Mouse (Mus musculus) CH12F3 (cell line): ENCODE measurements around the gene Tpcn1.

Experiments used
- in situ Hi-C: fragments of 300-500 bp; cut with MboI; formaldehyde crosslinking; loops from 2 replicates; pipeline ENCODE4 v1.14.3; 2020; ENCODE audit warnings: low sequenced_read_pairs

Gene Tpcn1

DNA sequence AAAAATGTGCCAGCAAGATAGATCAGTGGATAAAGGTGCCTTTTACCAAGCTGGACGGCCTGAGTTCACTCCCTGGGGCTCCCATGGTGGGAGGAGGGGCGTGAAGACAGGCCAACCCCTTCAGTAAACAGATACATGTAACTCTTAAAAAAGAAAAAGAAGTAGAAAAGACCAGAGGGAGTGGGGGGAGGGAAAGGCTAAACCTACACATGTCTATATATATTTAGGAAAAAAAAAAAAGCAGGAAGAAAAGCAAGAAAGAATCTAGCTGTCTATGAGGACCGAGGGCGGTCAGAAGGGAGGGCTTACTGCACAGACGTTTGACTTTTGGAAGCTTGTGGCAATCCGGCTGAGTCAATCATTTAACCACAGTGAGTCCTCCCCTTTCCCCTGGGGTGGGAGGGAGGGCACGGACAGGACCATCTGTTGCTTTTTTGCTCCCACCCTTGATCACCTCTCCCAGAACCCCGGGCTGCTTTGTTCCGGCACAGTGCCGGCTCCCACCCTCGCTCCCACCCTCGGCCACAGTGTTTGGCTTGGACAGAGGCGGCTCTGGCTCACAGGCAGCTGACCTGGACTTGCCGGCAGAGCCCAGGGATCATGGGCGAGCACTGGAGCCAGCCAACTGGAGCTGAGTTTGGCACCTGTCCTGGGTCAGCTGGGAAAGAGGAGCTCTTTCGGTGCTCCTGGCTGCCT lies 27.7 kb downstream of the Tpcn1 start:
- in situ Hi-C loops = no loop called here

DNA sequence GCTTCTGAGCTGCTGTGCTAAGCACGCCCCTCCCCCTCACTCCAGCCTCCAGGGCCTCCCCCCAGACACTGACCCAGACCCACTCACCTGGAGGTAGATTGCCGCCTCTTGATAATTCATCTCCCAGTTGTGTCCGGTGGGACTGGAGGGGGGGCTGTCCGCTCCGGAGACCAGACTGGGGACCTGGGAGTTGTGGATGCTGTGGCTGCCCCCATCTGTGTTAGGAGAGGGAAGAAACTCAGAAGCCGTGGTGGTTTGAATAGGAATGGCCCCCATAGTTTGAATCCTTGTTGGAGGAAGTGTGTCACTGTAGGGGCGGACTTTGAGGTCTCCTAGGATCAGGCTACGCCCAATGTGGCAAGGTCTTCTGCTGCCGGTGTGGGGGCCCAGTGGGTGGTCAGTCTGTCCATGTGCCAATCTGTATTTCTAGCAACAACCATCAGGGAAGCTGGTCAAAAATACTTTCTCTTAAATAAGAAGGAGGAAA lies 28.3 kb downstream of the Tpcn1 start:
- in situ Hi-C loops = no loop called here

DNA sequence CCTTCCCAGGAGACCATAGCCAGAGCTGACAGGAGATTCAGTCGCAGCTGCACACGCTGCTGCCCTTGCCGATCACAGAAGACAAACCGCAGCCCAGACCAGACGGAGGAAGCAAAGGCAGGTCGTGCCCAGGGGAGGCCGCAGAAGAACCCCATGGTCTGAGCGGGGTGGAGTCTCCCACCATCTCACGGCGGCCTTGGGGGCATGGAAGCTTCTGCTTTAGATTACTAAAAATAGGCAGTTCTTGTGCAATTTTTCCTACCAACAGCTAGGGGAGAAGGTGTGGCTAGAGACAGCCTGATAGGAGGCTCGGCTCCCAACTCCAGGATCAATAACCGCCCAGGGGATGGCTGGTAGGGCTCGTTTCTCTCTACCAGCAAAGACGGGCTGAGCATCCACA lies 29.7 kb downstream of the Tpcn1 start:
- in situ Hi-C loops = no loop called here

DNA sequence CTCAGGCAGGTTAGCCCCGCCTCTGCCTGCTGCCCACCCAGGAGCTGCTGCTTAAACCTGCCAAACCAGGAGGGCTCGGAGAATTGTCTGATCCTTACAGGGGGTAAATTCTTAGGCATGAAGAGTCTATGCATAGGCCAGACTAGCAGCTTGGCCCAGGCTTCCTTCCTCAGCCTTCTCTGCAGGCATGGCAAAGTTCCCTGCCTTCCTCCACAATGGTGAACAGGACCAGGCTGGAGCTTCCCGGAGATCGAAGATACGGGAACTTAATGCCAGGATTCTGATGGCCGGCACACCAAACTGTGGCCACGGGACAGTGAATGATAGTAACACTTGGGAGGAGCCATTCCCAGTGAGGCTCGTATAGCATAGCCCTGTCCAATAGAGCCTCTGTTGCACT lies 30.4 kb downstream of the Tpcn1 start:
- in situ Hi-C loops = no loop called here

DNA sequence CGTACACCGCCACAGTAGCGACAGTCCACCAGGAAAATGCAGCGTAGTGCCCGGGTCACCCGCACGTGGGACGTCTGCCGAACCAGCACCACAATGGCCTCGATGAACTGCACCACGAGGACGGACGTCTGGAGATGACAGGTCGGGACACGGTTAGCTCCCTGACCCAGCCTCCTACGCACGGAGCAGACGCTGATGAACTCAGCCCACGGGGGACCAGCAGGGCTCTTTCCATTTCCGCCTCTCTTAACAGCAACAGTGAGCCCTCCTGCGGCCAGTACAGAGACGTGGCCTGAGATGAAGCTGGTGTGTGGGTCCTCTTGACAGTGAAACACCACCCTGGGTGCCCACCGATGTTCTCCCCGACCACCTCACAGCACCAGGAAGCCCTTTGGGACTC lies 32.6 kb downstream of the Tpcn1 start:
- in situ Hi-C loops = no loop called here

DNA sequence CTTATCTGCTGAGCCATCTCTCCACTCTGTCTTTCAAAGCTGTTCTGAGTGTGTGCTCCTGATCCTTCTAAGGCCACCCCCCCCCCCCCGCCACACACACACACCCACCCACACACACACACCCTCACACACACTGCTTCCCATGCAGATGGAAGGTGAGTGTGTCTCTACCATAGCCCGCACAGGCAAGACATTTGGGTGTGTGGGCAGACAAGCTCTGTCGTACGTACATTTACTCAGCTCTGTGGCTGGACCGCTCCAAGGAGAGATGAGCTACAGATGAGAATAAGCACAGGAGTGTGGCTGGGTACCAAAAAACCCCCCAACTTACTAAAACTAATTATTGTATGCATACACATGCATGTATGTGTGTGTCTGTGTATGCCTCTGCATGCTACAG lies 37.8 kb downstream of the Tpcn1 start:
- in situ Hi-C loops = no loop called here

DNA sequence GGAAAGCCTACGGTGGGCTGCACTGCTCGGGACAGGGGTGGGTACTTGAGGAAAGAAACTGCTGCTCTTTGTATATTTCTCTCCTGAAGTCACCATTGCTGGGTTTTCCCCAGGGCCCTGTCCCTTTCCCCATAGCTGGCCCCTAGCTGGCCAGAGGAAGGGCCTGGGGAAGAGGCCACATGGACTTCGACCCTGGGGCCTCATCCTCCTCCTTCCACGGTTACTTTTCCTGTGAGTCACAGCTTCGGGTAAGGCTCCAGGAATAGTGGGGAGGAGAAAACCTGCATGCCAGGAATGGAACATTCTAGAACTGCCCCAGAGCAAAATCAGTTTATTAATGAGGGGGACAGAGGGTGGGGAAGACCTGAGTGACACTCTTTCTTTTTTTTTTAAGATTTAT lies 38.3 kb downstream of the Tpcn1 start:
- in situ Hi-C loops = no loop called here

DNA sequence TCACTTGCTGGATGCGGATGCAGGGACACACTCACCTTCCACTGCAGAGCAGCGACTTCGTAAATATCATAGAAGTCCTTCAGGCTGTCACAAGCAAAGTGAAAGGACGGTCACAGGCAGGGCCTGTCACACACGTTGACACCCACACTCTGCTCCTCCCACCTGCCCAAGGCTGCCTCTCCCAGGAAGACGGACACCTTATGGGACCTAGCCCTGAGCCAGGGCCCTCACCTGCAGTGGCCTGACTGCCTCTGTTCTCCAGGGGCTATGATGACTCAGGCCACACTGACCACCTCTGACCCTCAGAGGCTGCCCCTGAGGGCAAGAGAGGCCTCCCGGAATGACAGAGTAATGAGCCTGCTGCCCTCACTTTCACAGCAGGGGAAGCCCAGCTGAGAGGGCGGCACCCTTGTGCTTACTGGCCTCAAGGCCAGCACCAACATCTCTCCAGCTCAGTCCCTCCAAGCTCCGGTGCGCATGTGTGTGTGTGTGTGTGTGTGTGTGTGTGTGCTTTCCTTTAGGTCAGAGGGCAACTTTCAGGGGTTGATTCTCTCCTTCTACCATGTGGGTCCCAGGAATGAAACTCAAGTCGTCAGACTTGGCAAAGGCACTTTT lies 40.1 kb downstream of the Tpcn1 start:
- in situ Hi-C loops = no loop called here

DNA sequence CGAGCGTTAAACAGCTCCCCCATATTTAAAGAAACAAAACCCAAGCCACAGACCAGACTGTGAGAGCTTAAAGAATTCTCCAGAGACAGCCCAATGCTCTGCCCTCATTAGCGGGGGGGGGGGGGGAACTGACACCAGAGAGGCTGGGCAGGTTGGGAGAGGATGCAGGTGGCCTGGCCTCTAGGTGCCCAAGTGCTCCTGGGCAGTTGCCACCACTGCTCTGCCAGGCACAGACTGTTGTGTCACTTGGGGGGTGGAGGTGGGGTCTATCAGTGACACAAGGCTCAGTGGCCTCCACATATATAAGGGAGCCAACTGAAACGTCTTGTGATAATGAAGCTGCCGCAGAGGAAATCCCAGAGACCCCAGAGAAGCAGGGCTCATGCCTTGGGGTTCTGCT lies 51.8 kb downstream of the Tpcn1 start:
- in situ Hi-C loops = no loop called here

DNA sequence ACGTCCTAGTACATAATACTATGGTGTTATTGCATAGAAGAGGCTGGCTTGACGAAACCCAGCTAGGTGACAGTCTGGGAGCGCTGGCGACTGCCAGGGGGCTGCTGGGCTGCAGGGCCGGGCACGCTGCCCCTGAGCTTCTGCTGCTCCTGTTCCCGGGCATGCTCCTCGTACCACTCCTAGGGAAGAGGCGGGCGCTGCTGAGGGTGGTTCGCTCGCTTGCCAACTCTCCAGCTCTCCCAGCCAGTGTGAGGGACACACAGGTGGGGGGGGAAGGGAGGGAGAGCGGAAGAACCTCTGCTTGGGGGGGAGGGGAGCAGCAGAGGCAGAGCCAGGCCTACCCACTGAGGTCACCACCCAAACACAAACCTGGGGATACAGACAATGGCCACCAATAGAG lies 52.4 kb downstream of the Tpcn1 start:
- in situ Hi-C loops = no loop called here

DNA sequence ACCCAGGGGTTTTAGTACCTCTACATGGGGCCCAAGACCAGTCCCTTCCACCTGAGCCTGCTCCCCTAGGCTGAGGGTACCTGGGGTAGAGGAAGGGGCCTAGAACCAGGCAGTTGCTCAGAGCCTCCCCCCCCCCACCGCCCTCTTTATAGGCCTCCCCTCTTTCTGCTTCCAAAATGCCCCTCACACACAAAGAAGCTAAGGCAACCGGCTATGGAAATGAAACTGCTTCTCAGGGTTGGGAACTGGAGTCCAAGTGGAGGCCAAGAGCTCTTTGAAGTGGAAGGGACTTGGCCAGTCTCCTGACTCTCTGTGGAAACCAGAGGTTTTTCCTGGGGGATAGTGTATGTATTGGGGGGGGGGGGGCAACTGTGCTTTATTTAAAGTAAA lies 53.8 kb downstream of the Tpcn1 start:
- in situ Hi-C loops = no loop called here

DNA sequence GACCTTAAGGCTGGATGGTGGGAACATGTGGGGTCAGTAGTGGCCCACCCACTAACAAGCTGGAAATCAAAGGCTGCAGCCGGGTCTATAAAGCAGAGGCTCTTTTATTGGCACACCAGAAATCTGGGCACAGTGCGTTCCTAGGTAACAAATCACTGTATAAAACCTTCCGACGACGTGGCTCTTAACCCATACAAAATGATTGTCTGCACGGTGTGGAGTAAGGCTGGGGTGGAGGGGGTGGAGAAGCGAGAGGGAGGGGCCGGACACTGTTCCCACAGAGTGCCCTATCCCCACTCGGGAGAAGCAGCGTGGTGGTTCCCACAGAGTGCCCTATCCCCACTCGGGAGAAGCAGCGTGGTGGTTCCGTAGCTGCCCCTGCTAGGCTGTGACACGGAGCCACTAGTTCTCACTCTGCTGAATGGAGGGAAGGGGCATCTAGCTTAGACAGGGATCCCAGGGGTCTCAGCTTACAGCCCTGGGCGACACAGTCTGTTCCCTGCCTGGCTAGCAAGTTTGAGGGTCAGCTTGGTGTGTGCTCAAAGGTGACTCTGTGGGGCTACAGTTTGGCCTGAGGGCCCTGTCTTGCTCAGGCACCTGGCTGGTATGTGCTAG lies 54.3 kb downstream of the Tpcn1 start:
- in situ Hi-C loops = no loop called here

DNA sequence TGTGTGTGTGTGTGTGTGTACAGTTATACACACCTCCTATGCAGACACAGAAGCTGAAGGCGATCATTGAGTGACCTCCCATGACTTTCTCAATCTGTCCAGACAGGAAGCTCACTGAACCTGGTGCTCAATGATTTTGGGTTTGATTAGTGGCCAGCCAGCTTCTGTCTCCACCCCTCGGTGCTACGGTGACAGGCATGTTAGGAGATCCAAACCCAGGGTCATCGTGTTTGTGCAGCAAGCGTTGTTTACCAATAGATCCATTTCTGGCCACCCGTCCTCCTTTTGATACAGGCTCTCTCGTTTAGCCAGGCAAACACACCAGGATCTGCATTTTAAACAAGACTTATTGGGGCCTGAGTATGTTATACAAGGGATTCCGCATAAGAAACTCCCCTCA lies 56.8 kb downstream of the Tpcn1 start:
- in situ Hi-C loops = no loop called here

DNA sequence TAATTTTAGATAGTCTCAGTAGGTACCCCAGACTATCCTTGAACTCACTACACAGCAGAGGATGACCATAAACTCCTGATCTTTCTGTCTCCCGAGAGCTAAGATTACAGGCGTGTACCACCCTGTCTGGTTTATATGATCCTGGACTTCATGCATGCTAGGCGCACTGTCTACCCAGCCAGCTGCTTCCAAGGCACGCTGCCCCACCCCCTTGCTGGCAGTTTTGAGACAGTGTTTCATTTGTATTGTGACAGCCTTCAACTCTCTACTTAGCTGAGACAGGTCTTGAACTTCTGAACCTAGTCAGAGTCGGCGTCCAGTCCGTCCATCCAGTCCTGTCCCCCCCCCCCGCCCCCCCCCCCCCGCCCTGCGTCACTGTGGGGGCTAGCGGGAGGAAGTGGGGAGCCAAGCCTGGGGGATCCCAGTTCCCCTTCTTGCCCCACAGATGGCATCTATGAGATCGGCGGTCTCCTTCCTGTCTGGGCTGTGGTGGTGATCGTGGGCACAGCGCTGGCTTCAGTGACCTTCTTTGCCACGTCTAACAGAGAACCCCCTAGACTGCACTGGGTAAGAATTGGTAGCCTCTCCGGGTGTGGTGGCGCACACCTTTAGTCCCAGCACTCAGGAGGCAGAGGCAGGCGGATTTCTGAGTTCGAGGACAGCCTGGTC lies 61.0 kb downstream of the Tpcn1 start:
- in situ Hi-C loops = loop anchor here (10.0 kb wide), 1 partner anchor 57 kb away; the partner anchor contains the start of genes Iqcd and Tpcn1

DNA sequence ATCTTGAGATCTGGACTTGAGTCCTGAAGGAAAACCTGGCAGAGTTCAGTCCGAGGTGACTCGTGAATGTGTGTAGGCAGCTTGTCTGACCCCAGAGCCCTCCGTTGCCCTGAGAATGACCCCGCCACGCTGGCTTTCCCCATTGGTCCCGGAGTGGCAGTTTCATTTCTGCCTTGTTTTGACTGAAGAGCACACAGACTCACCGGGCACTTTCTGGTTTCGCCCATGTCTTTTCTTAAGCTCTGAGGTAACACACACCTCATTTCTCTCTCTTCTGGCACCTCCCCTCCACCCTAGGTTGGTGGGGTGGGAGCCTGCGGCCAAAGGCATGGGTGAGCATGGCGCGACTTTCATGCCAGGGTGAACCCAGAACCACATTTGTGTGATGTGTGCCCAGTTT lies 62.2 kb downstream of the Tpcn1 start:
- in situ Hi-C loops = loop anchor here (10.0 kb wide), 1 partner anchor 58 kb away; the partner anchor contains the start of genes Iqcd and Tpcn1

DNA sequence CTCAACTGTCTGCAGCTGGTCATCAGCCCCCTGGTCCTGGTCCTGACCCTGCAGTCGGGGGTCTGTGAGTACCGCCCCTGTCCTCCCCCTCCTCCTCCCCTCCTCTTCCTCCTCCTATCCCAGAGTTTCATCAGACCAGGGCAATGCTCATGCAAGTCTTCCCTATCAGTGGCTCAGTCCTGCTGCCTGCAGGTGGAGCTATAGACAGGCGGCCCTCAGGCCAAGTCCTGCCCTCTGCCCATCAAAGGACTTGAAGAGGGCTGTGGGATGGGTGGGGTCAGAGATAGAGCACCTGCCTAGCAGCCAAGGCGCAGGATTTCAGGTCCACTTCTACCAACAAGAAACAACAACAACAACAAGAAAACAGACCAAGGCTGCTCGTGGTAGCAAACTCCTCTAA lies 62.7 kb downstream of the Tpcn1 start:
- in situ Hi-C loops = loop anchor here (10.0 kb wide), 1 partner anchor 59 kb away; the partner anchor contains the start of genes Iqcd and Tpcn1

DNA sequence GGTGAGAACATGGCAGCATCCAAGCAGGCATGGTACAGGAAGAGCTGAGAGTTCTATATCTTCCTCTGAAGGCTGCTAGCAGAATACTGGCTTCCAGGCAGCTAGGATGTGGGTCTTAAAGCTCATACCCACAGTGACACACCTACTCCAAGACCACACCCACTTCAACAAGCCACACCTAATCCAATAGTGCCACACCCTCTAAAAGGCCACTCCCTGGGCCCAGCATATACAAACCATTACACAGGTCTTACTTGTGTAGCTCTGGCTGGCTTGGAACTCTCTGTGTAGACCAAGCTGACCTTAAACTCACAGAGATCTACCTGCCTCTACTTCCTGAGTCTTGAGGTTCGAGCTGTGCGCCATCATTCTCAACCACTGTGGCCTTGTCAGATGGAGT lies 63.7 kb downstream of the Tpcn1 start:
- in situ Hi-C loops = loop anchor here (10.0 kb wide), 1 partner anchor 60 kb away; the partner anchor contains the start of genes Iqcd and Tpcn1

DNA sequence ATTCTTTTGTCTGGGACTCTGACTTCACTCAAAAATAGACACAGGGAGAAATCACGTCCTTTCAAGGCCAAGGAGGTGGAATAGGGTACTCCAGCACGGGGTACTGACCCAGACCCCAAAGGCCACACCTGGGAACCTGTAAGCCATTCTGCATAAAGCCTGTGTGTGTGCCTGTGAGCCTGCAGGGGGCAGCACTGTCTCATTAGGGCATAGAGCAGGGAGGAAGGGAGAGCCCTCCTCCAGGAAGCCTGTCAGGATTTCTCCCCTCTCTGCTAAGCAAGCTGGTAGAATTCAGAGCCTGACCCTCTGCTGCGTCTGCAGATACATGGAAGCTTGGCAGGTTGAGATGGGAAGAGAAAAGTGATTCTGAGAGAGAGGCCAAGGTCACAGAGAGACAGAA lies 65.8 kb downstream of the Tpcn1 start:
- in situ Hi-C loops = loop anchor here (10.0 kb wide), 1 partner anchor 62 kb away; the partner anchor contains the start of genes Iqcd and Tpcn1

DNA sequence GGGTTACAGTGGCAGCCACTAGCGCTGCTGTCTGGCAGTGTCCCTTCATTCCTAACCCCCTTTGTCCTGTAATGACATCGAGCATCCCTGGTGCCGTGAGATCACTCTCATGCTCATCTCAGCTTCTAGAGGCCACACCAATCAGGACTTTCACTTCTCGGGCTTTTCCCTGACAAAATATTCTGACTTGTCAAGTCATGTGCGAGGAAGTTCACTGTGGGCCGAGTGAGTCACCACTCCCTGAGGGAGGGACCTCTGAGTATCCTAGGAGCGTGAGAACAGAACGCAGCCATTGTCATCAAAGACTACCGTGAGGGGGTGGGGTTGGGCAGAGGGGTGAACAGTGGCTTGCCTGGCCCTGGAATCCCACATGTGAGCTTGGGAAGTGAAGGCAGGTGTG lies 70.9 kb downstream of the Tpcn1 start:
- in situ Hi-C loops = no loop called here

DNA sequence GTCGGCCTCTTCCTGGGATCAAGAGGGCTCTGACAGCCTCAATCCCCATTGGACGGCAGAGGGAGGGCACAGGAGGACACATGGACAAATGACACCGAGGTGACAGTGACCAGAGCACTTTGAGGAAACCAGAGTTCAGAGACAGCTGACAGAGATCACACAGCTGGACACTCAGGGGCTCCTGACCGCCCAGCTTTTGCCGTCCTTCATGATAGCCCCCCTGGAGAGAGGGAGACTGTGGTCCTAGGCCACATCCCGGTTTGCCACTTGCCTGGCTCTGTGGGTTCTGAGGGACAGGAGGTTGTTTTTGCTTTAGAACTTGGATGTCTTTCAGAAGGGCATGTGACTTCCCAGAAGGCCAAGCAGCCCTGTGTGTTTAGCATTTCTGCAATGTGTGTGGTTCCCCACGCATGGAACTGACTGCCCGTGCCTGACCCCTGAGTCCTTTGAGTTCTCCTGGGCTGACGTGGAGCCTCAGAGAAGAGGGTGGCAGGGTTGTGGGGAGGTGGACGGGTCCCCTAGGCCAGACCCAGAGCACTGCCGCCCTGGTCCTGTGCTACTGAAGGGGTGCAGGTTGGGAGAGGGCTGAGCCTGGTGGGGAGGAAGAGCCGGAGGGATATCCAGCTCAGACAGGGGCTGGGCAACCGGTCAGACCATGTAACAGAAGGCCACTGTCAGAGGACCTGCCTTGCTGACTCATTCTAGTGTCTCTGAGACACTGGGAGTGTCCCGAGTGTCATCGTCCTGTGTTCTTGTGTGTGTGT lies 72.1 kb downstream of the Tpcn1 start:
- in situ Hi-C loops = no loop called here

DNA sequence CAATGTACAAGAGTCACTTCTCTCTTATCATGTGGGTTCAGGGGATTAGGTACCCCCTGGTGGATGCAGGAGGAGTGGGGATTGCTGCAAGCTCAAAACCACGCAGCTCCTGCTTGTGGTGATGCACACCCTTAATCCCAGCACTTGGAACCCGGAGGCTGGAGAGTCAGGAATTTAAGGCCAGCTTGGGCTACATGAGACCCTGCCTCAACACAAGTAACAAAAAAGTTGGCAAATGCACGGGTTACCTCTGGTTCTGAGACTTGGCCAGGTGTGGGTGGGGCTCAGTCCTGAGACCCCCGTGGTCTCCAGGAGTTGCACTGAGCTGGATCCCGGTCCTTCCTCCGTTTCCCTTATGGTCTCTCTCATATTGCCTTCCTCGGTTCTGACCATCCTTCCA lies 73.0 kb downstream of the Tpcn1 start:
- in situ Hi-C loops = no loop called here
